Mouse (Mus musculus) left cerebral cortex, adult 9 months (tissue): ENCODE data around the gene Auts2.

Source experiments
- DNase-seq, 2 experiments: peaks; one replicate each; pipeline ENCODE4 v3.0.0; 2022; ENCODE audit warnings: low spot score in 2 of 2

The Auts2 gene

DNA sequence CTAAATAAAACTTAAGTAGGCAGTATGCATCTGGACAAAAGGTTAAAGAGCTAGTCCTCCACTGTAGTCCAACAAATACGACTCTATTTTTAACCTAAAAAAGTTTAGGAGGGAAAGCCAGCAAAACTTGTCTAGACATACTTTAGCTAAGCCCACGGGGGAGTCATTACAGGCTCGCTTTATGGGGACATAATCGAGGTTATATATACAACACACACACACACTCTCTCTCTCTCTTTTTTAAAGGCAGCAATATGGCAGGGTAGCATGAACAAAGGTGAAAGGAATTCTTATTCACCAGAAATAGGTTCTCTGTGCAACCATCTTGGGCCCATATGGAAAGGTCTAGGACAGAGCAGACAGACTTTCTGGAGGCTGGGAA is 911.2 kb downstream of the Auts2 start:
- no peak for DNase-seq

DNA sequence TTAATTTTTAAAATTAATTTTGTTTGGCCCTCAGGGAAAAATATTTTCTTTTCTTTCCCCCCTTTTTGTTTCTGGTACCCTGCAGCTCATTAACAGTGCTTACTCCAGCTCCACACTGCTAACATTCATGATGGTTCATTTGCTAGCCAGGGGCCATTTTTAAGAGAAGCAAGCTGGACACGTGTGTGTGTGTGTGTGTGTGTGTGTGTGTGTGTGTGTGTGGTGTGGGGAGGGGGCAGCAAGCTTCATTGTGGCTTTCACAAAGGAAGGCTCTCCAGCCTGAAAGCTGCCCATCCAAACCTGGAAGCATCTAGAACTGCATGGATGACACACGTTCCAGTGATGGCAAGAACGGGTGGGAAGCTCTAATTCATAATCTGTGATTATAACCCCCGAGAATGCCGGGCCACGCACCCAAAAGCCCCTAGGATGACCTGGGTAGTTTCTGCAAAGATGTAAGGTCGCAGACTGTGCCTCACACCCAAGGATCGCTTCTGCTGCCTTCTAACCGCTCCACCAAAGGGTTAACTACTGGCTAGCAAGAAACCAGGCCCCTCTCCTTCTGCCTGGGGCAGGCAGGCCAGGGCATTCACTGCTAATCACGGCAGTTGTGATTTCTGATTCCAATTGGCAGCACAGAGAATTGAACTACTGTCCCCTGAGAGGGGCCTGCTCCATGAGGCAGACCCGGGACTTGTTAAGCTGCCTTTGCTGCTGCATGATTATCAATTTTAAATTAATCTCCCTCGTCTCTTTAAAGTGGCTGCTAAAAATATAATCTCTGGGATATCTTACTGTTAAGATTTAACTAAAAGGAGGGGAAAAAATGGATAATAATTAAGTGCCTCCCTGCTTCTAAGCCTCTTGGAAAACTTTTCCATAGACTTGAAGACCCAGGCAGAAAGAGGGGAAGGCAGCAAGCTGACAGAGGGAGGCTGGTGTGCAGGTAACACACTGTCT is 911.8 kb downstream of the Auts2 start:
- DNase-seq: no peak

DNA sequence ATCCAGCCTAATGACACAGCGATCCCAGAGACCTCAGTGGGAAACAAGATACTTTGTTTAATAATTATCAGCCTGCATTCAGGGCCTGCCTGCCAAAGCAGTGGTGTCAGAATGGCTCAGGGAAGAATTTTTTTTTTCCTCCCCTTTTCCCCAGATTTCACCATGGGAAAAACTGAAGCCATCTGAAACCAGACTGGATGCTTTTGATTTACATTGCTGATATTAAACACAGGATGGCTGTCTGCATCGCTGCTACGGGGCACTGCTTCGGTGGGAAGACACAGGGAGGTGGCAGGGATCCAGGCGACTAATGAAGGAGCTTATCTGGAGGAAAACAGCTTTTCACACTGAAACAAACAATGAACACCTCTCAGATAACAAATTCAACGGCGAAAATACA is 912.6 kb downstream of the Auts2 start:
- no peak for DNase-seq

DNA sequence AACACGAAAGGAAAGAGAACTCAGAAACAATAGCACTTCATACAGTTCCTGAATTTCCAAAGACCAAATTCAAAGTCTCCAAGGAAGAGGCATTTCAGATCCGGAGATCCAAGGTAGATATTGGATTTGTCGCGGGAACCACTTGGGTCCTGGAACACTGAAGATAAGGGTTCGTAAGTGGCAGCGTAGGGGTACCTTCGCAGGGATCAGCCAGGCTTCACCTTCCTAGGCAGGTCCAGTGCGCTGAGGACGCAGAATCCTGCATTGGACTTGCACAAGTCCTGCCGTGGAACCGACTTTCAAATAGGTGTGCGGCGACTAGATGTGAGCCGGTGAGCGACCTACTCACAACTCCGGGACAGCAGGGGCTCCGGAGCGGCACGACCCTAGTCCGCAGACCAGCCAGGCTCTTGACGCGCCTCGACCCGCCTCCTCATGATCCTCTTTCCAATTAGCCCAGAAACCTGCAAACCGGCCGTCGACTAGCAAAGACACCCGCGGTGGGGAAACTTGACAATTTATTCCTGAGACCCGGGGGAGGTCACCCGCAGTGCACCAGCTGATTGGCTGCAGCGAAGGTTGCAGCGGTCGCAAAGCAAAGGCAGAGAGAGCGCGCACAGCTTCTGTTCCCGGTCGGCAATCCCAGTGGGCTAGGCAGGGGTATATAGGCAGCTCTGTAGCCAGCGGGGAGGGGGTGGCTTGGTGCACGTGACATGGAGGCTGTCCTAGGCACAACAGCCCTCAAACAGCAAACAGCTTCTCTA is 926.8 kb downstream of the Auts2 start:
- DNase-seq: peak in 1 of 2 experiments; percentile 35

DNA sequence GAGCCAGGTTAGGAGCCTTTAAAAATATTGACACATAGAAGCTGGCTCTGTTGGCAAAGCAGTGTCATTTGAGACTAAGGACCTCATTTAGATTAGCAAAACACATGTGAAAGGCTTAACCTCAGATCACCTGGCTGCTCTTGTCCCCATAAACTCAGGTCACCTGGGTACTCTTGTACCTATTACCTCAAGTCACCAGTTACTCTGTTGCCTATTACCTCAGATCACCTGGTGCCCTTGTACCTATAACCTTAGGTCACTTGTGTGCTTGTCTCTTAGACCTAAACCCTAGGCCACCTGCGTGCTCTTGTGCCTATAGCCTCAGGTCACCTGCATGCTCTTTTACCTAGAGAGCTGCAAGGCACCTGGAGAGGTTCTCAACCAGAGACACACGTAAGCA is 928.9 kb downstream of the Auts2 start:
- DNase-seq: no peak

DNA sequence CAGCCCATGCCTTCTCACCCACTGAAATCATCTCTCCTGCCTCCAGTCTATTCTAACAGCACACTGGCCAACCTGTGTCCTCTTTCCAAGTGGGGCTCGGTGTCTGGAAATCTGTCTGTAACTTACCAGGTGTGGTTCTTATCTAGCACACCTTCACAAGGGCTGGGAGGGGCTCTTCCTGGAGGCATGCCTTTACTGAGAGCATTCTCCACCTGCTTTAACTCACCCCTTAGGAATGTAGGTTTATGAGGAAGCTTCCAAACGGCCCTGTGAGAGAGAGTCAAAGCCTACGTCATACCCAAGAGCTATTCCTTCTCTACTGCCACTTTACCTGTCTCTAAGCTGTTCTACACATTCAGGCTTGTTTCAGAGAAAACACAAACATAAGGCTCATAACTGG is 929.8 kb downstream of the Auts2 start:
- DNase-seq: no peak

DNA sequence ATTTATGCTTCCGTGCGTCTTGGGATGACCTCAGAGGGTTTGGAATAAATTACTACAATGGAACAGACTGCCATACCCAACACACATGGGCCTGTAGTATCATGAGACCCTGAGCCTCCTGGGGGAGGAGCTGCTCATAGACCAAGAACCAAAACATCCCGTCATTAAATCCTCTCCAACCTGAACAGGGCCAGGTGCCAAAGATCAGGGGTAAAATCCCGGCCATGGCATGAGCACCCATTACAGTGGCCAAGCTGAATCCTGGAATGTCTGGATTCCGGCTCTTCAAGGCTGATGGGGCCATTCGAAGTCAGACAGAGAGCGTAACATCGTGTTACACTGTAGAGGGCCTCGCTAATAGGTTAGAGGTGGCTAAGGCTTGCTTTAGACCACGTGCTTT is 932.4 kb downstream of the Auts2 start:
- no peak for DNase-seq

DNA sequence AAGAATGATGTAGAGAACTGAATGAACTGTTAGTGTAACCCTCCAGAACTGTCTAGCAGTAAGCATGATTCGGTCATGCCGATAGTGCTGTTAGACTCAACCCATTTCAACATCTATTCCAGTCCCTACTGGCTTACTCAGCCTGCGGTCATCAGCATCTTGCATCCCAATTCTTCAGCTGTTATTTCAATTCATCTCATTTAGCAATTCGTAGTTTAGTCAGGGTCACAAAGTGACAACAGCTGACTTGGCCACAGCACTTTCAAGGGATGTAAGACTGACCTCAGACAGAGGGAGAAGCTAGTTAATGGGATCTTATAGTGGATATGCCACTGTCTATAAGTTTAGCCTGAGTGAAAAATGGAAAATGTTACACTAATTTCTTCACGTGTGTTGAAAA is 936.4 kb downstream of the Auts2 start:
- no peak for DNase-seq

DNA sequence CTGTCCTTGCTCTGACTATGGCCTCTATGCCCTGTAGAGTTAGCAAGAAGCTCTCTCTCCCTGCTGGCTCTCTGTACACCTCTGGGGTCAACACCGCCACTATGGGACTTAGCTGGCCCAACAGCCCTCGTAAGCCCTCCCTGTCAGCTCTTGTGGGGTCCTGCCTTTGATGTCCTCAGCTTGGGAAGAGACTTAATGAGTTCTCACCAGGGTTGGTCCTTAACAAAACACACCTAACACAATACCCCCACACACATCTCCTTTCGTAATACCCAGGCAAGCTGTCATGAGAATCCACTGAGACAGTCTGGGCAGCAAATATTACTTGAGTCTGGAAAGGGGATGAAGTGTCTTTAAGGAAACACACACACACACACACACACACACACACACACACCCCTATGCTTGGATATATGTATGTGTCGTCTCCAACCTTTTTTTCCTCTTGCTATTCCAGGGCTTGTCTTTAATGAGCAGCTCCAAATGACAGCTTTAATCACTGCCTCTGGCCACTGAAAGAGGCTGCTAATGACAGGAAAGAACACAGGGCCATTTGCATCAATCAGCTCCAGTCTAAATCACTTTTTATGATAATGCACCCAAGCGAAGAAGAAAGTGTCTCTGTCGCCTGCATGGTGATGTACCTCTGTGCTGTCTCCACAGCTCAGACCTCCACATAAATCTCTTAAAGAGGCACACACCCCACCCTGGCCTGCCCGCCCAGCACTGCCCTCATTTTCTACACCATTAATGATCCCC is 941.0 kb downstream of the Auts2 start:
- no peak for DNase-seq

DNA sequence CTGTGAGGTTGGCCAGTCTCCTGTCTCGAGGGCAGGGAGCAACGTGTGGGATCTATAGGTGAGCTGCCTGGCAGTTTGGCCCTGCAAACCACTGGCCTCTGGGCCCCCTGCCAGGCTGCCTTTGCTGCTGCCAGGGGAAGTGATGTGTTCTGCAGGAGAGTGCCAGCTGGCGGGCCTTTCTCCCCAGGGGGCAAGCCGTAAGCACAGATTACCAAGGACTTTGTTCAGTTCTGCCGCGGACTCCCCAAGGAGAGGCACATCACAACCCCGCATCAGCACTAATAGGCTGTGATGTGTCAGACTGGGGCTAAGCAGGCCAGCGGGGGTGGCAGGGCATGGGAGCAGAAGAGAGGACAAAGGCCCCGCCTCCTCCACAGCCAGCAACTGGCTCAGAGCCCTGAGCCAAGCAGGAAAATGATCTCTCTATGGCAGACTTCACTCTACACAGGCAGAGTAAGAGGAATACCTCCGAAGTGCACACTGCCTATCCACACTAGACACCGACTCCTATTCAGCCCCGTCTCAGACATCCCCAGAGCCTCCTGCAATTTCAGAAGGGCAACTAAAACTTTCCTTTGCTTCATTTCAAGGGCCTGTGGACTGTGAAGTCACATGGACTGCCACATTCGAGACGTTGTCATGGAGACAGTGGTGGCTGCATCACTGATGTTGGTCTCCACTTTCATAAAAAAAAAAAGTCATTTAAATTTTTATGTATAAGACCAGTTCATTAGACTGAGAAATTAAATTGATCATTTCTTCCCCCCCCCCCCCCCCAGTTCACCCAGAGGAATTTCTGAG is 942.6 kb downstream of the Auts2 start:
- peak; percentile 42 to 49 for DNase-seq

DNA sequence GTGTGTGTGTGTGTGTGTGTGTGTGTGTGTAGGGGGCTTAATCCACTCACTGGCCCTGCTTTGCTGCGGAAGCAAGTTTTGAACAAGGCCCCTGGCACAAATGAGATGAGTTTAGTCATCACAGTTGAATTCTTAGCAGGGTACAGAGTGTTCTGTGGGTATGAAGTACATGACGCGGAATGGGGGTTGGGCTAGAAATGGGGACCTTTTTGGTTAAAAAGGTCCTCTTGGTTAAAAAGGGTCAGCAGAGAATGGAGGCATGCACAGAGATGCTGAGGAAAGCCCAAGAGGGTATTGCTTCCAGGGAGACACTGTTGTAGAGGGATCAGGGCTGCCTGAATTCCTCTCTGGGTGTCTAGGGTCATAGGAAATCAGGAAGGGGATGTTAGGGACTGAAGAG is 945.6 kb downstream of the Auts2 start:
- DNase-seq: no peak

DNA sequence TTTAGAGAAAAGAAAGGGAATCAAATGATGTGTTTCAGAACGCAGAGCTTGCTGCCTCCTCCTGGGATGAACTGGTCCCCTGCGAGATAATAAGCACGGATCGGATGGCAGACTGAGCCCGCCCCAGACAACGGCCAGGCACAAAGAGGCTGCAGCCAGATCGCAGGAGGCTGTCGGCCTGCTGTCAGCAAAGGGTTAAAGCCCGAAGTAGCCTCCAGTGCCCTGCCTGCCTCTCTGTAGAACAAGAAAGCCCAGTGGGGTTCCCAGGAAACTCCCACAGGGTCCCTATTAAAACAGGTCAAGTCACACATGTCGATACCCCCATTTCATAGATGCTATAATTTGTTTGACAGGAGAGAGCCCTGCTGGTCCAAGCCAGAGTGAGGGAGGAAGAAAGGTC is 946.6 kb downstream of the Auts2 start:
- no peak for DNase-seq

DNA sequence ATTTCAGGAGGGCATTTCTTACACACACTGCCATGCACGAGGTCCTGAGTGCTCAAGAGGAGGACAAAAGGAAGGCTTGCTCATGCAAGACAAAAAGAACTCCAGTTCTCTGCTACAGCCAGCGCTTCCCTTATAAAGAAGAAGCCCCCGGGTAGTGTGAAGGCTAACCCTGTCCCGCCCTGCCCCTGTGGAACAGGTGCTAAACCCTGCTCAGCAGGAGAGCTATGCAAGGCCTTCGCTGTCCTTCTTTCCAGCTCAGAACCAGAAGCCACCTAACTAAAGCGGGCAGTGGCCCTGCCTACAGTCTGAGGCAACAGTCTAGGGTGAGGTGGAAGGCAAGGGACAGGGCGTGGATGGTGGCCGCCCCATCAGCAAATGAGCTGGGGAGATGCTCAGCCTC is 947.4 kb downstream of the Auts2 start:
- no peak for DNase-seq

DNA sequence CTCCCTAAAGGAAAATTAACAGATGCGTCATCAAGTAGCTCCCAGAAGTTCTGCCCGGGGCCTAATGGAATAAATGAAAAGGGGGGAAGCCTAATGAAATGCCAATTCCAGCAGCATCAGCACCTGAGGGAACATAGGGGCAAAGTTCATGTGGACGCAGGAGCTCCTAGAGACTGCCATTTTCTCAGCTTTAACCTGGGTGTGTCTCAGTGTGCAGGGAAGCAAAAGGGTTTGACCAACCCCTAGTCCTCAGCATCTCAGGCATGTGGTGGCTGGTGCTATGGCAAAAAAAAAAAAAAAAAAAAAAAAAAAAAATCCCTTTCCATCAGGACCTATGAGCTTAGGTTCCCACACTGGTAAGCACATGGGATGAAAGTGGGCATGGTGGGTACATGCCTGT is 948.5 kb downstream of the Auts2 start:
- DNase-seq: no peak

DNA sequence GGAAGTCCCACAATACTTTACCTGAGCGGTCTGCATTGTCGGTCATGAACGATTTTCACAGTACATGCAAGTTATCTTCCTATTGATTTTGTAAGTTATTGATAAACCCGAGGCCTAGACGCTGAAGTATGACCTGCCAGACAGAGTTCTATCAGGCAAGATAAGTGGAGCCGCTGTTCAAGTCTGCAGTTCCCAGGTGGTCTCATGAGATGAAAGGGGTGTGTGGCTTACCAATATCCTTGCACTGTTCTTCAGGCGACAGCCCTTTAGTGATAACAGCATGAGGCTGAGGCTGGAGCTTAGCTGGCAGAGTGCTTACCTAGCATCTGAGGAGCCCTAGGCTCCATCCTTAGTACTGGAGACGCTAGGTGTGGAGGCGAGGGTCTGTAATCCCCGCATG is 949.9 kb downstream of the Auts2 start:
- DNase-seq: no peak

DNA sequence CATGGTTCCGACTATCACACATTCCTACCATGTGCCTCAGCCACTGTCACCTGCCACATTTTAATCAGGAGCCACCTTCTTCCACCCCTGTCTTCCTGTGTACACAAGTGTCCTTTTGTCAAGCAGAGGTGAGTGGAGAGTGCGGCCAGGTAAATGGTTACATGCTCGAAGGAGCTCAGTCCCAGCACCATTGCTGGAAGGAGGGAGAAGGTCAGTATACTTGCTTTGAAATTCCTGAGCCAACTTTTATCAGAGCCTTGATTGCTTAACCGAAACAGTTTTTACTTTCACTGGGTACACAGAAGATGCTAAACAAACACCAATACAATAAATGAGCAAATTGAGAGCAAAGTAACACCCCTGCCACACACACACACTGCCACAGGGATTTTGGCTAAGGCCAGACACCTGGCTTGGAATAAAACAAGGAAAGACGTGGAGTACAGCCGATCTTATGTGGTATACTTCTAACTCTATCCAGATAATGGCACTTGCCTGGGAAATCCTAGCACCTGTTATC is 953.1 kb downstream of the Auts2 start:
- no peak for DNase-seq

DNA sequence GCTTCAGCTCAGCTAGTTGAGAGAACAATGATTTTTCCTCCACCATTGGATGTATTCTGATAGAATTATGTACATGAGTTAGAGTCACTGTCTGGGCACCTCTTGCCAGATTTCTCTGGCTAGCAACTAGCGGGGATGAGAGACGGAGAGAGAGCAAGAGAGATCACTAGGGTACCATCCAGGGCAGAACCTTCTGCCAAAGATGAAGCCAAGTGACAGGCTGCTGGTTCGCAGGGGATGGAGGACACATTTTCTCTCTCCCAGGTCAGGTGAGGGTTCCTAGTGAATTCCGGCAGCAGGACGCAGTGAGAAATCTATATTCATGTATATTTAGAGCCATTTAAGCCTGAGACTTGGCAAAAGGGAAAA is 956.8 kb downstream of the Auts2 start:
- DNase-seq: no peak

DNA sequence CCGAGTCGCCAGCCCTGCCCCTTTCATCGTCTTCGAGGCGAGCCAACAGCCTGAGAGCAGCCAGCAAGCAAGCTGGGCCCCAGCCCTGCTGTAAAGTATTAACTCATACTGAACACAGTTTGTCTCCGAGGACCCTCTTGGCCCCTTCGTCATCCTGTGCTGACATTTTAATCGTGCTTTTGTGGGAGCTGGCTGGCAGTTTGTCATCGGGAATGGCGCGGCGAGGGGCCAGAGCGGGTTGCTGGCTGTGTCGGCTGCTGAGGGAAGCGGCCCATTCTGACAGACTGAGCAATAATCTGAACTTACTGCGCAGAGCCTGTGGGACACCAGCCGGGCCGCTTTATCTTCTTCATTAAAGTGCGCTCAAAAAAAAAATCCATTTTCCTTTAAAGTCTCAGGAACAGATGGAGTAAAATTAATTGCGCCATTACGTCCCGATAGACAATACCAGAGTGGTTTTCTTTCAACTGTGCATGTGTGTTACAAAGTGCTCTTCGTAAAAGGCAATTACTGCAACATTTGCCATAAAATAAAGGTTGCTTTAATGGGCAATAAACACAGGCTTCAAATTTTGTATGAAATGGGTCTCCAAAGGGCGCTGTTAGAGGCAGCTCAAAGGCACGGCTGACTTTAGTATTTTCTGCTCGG is 957.3 kb downstream of the Auts2 start:
- DNase-seq: no peak

DNA sequence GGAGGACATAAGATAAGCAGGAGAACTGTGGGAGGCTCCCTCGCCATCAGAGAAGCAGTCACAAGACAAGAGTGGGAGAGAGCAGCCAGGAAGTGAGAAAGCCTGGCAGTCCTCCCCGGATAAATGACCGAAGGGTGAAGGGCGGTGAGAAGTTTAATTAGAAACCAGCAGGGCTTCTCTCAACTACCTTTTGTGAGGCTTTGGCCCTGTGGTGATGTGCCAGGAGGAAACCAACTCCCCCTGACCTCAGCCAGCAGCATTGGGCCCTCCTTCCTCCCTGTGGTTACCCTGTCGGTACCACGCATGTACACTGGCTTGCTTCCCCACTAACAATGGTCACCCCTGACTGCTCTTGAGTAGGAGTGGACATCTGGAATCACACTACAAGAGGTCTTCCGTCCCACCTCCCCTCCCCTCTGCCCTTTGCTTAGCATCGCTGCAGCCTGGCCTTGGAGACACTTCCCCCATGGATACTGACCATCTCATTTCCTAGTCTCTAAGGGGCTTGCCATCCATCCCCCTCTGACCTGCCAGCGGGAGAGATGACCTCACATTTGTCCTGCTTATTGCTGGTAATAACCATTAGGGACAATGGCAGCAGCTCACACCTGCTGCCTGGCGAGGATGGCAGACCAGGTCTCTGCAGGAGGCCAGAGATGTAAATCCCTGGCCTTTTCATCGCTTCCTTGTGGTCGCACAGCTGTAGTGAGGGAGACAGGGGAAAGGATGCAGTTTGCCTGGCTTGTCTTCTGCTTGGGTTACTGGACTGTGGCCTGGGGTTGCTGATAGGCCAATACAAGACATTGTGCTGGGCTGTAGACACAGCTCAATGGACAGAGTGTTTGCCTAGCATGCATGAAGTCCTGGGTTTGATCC is 958.6 kb downstream of the Auts2 start:
- DNase-seq: no peak
